Mouse (Mus musculus): ENCODE data around the gene Ptprq. TPM values are rescaled to one million over a fixed set of nuclear protein-coding genes. Genes with fewer than 3 reads are reported as not detected.

Ptprq gene
- polyA plus RNA-seq, 1 experiment, result not detected

GRCm38 (mm10) chr10:107488654-107489315, 231.1 kb downstream of the Ptprq start:
- Histone ChIP-seq H3K4me1 (ENCODE audit: control insufficient read depth) (no peaks in the 10 kb centered on the region), H3K36me3 (ENCODE audit: control insufficient read depth) (no peaks in the 10 kb centered on the region), H3K4me3 (replicated peaks) (no peak overlapping the region), H3K9me3 (ENCODE audit: control insufficient read depth, low read length) (peaks cover 18% of the 10 kb centered on the region), H3K27me3 (ENCODE audit: control insufficient read depth) (no peaks in the 10 kb centered on the region)
- TF ChIP-seq GATA1 (IDR thresholded peaks at IDR 0.05; ENCODE audit: low read length) (no peak), TAL1 (IDR thresholded peaks at IDR 0.05; ENCODE audit: low read length) (no peak)

DNA sequence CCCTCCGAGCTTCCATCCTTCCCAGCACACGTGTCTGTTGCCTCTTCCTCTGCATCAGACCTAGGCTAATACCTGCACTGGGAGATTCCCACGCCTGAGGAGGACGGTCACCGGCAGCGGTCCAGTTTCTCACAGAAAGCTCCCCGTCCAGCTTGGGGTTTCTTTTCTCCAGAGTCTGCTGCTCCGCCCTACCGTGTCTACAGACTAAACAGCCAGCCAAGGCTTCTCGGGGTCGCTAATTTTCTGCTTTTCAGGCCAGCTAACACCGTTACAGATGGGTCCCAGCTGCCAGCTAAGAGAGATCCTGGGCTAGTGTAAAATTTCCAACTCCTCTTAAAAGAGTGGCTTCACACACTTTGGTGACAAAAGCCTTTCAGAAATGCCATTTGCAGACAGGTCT, 233.1 kb downstream of the Ptprq start:
- Histone ChIP-seq H3K4me3 (replicated peaks) (no peak overlapping the region), H3K9me3 (ENCODE audit: control insufficient read depth, low read length) (peaks cover 19% of the 10 kb centered on the region), H3K36me3 (ENCODE audit: control insufficient read depth) (no peaks in the 10 kb centered on the region), H3K4me1 (ENCODE audit: control insufficient read depth) (no peaks in the 10 kb centered on the region), H3K27me3 (ENCODE audit: control insufficient read depth) (no peaks in the 10 kb centered on the region)
- no peak for TF ChIP-seq TAL1 (IDR thresholded peaks at IDR 0.05; ENCODE audit: low read length)
- no peak for TF ChIP-seq GATA1 (IDR thresholded peaks at IDR 0.05; ENCODE audit: low read length)

DNA sequence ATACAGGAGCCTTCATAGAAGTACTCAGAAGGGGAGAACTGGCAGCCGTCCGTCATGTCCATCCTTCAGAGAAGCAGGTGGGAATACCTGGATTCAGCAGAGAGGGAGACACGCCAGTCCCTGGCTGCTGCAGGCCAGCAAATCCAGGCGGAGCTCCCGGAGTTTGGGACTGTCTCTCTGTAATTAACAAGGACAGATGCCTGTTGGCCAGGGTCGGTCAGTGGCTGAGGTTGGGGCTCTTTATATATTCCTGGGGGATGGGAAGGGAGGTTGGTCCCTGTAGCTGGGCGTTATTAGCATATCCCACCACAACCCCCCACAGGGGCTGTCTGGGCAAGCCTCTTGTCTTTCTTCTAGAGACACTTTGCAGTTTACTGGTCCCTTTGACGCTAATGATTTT, 234.0 kb downstream of the Ptprq start, which contains the start of gene Myf5:
Myf5 (minus strand) TSS at position 265 of the 400 bp plus-strand sequence.
- TF ChIP-seq TAL1 (IDR thresholded peaks at IDR 0.05; ENCODE audit: low read length) (no peak), GATA1 (IDR thresholded peaks at IDR 0.05; ENCODE audit: low read length) (no peak)
- peaks cover 19% of the 10 kb centered on the region for H3K9me3 ChIP-seq (ENCODE audit: control insufficient read depth, low read length)
- no peaks in the 10 kb centered on the region for H3K4me1 ChIP-seq (ENCODE audit: control insufficient read depth)

GRCm38 (mm10) chr10:107484050-107484449, 235.8 kb downstream of the Ptprq start:
- Histone ChIP-seq H3K4me1 (ENCODE audit: control insufficient read depth) (no peaks in the 10 kb centered on the region), H3K27me3 (ENCODE audit: control insufficient read depth) (no peaks in the 10 kb centered on the region), H3K9me3 (ENCODE audit: control insufficient read depth, low read length) (peaks cover 19% of the 10 kb centered on the region), H3K36me3 (ENCODE audit: control insufficient read depth) (no peaks in the 10 kb centered on the region), H3K4me3 (replicated peaks) (no peak overlapping the region)
- TF ChIP-seq TAL1 (IDR thresholded peaks at IDR 0.05; ENCODE audit: low read length), result no peak

More for the DNA sequence above, 234.0 kb downstream of the Ptprq start, which contains the start of gene Myf5:
- H3K36me3 ChIP-seq (ENCODE audit: control insufficient read depth), result no peaks in the 10 kb centered on the region
- no peak within 1 kb of the TSS for H3K4me3 ChIP-seq (replicated peaks)
- H3K27me3 ChIP-seq (ENCODE audit: control insufficient read depth), result no peaks in the 10 kb centered on the region

DNA sequence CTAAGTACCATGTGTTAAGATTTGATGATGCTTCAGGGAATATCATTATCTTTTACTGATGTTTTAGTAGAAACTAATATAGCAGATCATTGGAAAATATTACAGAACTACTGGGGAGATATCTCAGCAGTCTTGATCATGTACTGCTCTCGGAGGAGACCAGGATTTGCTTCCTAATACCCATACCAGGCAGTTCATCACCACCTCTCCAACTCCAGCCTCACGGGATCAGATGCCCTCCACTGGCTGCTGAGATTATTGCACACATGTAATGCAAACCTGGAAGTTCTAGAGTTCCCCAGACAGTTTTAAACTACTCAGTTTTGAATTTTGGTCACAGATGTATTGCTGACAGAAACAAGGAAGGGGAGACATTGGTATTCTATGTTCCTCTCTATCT, 246.4 kb downstream of the Ptprq start:
- Histone ChIP-seq H3K9me3 (ENCODE audit: control insufficient read depth, low read length) (no peaks in the 10 kb centered on the region), H3K4me3 (replicated peaks) (no peak overlapping the region), H3K27me3 (ENCODE audit: control insufficient read depth) (no peaks in the 10 kb centered on the region), H3K4me1 (ENCODE audit: control insufficient read depth) (no peaks in the 10 kb centered on the region), H3K36me3 (ENCODE audit: control insufficient read depth) (no peaks in the 10 kb centered on the region)
- TF ChIP-seq TAL1 (IDR thresholded peaks at IDR 0.05; ENCODE audit: low read length) (no peak), GATA1 (IDR thresholded peaks at IDR 0.05; ENCODE audit: low read length) (no peak)

DNA sequence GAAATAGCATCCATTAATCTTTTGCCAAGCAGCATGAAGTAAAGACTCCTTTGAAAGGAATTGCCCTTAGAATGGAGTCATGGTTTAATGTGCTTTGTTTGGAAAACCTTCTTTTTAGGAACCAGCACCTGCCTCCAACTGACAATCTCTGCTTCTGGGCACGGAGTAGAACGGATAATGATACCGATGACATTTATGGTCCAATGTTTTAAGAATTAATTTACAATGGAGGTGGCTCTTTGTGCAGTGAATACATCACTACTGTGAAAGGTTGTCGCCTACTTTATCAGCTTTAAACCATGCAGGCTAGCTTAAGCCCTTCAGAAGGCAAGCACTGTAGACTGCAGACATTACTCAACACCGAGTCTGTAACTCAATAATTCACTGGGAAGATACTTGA, 248.1 kb downstream of the Ptprq start:
- no peak overlapping the region for H3K4me3 ChIP-seq (replicated peaks)
- TF ChIP-seq TAL1 (IDR thresholded peaks at IDR 0.05; ENCODE audit: low read length) (no peak), GATA1 (IDR thresholded peaks at IDR 0.05; ENCODE audit: low read length) (no peak)
- H3K4me1 ChIP-seq (ENCODE audit: control insufficient read depth), result no peaks in the 10 kb centered on the region
- no peaks in the 10 kb centered on the region for H3K27me3 ChIP-seq (ENCODE audit: control insufficient read depth)
- H3K9me3 ChIP-seq (ENCODE audit: control insufficient read depth, low read length), result no peaks in the 10 kb centered on the region
- H3K36me3 ChIP-seq (ENCODE audit: control insufficient read depth), result no peaks in the 10 kb centered on the region

- Histone ChIP-seq H3K9me3 (ENCODE audit: control insufficient read depth, low read length) (no peaks in the 10 kb centered on the region), H3K4me1 (ENCODE audit: control insufficient read depth) (no peaks in the 10 kb centered on the region), H3K27me3 (ENCODE audit: control insufficient read depth) (no peaks in the 10 kb centered on the region), H3K4me3 (replicated peaks) (no peak overlapping the region), H3K36me3 (ENCODE audit: control insufficient read depth) (no peaks in the 10 kb centered on the region)
- TF ChIP-seq GATA1 (IDR thresholded peaks at IDR 0.05; ENCODE audit: low read length) (no peak), TAL1 (IDR thresholded peaks at IDR 0.05; ENCODE audit: low read length) (no peak)
These were observed 252.0 kb downstream of the Ptprq start for GRCm38 (mm10) chr10:107467819-107468218.

Other genes with a start within 250 kb of the Ptprq start
- gene Myf5, start 233.9 kb downstream of the Ptprq start, polyA plus RNA-seq (2012), result not detected in 2 replicates
- gene Myf6, start 225.3 kb downstream of the Ptprq start, polyA plus RNA-seq (2012), result not detected in 2 replicates
- not detected in 2 replicates for gene Otogl, start 192.1 kb upstream of the Ptprq start, polyA plus RNA-seq (2012)

Measured in erythroblast, embryonic 14.5 days (primary cell).